Mouse (Mus musculus) neutrophil, adult 5-6 weeks (primary cell): Measurements from ENCODE around the gene RPS10-NUDT3. TPM values are rescaled to one million over a fixed set of nuclear protein-coding genes. Genes with fewer than 3 reads are reported as not detected.

Source experiments
- ATAC-seq: fragments of 151-379, 151-347 bp; 2 replicates; pipeline ENCODE4 v1.8.0; 2017; ENCODE audit warnings: mild to moderate bottlenecking, moderate TSS enrichment; ENCODE audit not compliant: insufficient number of reproducible peaks, poor library complexity, low FRiP score, severe bottlenecking; ENCODE audit errors: extremely low read depth
- total RNA-seq: library from RNA; stranded (forward); fragments of 200-1000 nt; gene quantifications from 2 replicates; pipeline ENCODE4 v1.2.3, GENCODE M21; 2017

RPS10-NUDT3 gene
- total RNA-seq, 1 experiment from 2014 or later, result 39.0 TPM

DNA sequence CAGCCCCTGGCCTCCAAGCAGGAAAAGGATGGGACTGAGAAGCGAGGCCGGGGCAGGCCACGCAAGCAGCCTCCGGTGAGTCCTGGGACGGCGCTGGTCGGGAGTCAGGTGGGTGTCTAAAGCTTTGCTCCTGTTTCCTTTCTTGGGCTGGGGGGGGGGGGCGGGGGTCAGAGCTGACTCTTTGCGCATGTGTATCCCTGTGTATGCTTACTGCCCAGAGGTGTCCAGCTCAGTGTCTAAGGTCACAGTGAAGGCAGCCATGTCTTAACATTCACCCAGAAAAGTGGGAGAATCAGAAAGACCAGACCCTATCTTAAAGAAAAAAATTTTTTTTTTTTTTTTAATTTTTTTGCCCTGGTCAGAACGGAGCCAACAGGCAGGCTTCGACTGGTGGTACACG, 75.4 kb downstream of the RPS10-NUDT3 start:
- no peak for ATAC-seq

DNA sequence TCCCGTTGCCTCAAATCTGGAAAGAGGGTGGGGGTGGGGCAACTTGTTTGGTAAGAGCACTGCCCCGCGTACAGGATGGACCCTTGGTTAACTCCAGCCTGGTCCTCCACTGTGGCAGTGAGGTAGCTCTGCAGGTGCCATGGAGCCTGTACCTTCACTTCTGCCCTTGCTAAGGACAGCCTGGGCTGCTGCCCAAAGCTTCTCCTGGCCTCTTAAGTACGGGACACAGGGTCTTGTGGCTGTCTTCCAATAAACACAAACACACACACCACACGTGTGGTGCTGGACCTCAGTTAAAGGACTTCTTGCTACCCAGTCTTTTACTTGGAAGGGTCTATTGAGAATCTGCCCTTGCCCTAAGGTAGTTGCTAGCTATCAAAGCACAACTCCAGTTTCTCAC, 76.2 kb downstream of the RPS10-NUDT3 start:
- no peak for ATAC-seq

DNA sequence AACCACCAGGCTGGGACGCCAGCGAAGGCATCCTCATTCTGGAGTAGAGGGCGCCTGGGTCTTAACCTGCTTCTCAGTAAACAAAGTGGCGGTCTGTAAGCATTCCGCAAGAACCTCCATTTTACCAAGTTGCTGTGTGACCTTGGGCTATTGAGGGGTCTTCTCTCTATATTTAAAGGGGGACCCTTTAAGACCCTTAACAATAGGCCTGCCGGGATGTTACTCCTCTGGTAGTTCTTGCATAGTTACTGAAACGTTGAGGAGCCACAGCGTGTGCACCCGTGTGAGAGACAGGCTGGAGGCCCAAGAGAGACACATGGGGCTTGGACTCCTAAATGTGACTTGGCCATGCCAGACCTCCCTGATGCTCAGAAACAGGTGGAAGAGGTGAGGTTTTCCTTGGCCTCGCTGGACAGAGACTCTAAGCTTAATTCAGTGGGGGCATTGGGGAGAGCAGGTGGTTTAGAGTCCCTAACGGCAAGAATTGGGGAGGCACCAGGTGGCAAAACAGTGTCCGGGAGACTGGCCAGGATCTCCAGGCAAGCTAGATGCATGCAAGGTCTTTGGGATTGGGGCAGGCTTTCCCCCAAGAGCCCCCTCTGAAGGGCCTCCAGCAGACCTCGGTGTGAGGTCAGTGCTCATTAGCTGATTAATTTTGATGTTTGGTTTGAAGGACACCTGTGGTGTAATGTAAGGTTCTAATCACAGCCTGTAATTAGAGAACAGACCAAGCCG, 76.9 kb downstream of the RPS10-NUDT3 start:
- no peak for ATAC-seq

DNA sequence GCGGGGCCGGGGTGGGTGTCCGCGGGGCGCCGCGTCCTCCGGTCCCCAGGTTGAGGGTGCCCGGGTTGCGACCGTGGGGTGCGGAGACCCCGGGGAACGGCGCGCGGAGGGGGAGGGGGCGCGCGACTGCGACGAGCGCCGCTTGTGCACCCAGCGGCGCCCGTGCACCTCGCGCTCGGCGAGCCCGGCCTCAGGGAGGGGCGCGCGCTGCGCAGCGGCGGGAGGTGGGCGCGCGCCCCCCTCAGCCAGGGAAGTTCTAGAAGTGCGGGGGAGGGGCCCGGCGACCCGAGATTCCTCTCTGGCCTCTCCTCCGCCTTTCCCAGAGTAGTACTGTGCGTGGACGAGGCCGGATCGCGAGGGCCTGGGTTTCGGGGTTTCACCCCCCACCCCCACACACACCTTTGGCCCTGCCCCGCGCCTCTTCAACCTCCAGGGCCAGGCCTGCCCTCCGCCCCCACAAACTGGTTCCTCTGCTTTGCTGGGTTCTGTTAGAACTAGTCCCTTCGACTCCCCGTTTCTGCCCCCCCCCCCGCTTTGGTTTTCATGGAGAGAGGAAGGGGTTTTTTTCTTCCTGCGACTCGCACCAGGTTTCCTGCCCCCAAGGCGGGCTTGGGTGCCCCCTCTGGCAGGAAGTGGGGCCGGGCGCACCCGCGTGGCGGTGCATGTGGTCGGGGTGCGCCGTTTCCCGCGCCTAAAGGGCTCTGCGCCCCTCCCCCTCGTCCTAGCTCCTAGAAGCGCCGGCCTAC, 77.7 kb downstream of the RPS10-NUDT3 start:
- no peak for ATAC-seq

DNA sequence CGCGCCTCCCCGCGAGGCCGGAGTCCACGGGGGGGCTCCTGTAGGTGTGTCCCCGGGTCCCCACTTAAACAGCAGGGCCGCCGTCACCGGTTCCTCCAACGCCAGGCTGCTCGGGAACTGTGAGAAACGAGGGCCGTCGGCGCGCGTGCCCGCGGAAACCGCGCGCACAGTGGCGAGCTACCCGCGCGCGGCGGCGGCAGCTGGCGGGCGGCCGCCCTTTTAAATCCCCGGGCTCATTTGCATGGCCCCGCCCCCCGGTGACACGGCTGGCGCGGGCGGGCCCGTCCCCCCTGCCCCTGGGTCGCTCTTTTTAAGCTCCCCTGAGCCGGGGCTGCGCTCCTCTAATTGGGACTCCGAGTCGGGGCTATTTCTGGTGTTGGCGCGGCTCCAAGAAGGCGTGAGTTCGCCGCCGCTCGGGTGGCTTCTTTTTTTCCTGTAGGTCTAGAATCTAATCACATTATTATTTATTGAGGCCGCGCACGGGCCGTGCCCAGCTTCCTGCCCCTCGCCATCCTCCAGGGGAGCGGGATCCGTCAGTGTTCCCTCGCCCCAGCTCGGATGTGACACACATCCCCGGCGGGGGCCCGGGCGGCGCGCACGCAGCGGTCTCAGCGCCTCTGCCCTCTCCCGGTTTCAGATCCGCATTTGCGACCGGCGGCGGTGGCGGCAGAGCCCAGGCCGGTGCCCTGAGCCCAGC, 78.6 kb downstream of the RPS10-NUDT3 start, which contains the start of gene Hmga1:
Gene Hmga1 (plus strand): TSS at position 183 of the 697 bp plus-strand sequence.
- peak; percentile 30 for ATAC-seq

DNA sequence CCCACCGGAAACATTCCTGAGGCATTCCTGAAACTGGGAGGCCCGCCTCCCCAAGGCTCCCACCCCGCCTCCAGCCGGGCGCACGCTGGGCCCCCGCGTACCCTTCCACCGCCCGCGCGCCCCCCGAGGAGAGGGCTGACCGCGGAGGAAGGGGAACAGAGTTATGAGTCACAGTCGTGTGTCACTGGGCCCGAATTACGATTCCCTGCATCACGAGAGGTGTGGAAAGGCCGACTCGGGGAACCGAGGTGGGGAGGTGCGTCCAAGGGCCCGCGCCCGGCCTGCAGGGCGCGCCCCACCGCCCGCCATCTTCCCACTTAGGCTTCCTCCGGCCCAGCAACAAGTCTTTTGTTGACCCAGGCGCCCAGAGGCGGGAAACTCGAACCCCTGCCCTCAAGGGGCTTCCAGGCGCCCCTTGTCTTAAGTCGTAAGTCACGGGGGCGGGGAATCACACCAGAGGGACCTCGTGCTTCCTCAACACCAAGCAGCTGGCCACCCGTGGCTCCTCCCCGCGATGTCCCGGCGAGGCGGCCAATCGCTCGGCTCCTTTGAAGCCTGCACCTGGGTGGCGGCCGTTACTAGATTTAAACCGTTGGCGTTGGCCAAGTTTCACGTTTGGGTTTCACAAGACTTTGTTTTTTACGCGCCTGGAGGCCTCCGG, 79.4 kb downstream of the RPS10-NUDT3 start:
- ATAC-seq, result peak; percentile 46

DNA sequence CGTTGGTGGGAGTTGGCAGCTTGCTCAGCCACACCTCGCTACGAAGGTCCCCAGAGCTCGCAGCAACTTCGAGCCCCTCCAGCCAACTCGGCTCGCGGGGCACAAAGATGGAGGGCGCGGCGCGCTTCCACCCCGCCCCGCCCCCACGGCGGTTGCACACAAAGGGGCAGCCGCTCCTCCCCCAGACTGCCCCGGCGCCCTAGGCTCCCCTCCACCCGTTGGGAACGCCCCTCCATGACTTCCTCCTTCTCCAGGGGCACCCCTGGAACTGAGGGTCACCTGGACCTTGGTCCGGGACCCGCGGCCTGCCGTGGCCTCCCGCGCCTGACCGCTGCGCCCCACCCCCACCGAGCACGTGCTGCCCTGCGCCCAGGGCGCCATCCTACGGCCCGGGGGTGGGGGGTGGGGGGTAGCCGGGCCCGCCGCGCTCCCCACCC, 79.9 kb downstream of the RPS10-NUDT3 start:
- ATAC-seq, result no peak

DNA sequence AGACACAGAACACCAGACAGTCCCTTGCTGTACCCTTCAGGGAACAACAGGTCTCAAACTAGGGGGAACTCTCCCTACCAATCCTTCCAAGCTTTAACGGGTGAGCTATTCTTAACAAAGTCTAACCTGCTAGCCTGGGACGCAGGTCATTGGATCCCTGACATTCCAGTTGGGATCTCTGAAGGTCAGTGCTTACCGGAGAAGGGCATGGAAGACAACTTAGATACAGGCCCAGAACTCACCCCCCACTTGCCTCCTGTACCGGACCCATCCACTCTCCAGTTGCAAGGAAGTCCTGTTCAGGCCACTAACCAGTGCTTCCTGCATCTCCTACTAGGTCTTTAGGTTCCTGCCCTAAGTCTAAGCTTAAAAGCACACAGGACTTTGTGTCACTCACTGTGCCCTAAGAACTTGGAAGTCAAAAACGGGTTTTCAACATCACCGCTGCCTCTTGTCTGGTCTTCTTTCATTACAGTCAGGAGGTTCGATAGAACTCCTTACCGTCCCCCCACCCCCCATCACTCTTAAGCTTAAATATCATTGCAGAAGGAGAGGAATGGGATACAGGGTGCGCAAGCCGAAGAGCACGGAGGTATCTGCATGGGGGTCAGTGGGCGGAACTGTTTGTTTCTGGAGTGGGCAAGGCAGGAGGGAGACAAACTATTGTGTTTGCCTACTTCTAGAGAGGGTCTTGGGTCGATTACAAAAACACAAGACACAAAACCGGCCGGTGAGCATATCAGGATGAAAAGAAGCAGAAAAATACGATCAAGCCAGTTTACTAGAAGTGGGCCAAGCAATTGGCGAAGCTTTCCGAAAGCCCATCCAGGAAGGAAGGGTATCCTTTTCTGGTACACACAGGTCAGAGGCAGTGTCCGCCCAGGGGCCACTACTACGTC, 80.7 kb downstream of the RPS10-NUDT3 start:
- ATAC-seq, result no peak

DNA sequence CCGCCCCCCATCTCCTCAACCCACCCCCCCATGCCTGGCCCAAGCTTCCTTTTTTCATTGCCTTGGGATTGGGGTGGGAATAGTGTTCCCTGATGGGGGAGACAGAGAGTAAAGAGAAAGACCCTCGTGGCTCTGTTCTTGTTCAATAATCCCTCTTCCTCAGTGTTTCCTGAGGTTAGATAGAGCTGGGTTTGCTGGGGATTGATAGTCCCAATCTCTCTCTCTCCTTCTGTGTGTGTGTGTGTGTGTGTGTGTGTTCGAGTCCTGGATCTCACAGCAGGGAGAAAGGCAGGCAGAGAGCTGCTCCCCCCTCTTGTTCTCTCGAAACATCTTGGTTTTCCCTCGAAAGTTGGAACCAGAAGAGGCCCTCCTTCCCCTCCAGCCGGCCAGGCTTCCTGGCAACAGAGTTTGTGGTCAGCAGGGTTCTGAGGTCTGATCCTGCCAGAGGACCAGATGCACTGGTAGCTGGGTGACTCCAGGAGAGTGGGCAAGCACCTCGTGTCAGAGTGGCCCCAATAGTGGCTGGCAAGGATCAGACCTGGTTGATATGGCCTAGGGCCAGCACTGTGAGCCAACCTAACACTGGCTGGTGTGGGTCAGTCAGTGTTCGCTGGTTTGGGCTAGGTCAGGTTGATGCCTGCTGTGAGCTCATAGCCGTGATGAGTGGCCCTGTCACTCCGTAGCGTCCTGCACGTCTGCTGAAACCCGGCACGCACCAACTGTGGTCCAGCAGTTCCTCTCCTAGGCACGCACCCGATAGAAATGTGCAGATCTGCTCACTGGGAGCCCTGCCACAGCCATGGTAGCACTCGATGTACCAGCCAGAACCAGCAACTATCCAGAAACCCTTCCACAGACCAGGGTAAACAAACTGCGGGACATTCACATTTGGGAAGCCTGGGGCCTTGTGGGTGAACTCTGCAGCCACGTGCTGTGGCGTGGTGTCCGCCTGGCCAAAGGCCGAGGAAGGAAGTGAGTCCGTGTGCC, 82.5 kb downstream of the RPS10-NUDT3 start:
- ATAC-seq, result no peak

DNA sequence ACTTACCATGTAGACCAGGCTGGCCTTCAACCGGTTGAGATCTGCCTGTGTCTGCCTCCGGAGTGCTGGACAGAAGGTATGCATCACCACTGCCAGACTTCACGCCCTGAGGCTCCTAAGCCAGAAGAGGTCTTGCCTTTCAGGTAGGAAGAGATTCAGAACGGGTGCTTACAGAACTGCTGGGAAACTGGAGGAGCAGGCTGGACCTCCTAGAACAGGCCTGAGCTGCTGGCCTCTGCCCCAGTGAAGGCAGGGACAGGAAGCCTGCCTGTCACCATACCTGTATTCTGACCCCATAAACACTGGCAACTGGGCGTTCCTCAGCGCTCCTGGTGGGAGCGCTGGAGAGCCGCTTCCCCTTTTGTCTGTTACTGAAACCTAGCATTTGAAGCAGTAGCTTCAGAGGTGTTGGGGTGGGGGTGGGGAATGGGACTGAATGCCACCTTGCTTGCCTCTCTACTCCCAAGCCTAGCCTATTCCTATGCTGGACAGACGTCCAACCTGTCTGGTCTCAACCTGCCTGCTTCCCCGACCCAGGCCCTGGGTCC, 83.6 kb downstream of the RPS10-NUDT3 start:
- ATAC-seq, result no peak

DNA sequence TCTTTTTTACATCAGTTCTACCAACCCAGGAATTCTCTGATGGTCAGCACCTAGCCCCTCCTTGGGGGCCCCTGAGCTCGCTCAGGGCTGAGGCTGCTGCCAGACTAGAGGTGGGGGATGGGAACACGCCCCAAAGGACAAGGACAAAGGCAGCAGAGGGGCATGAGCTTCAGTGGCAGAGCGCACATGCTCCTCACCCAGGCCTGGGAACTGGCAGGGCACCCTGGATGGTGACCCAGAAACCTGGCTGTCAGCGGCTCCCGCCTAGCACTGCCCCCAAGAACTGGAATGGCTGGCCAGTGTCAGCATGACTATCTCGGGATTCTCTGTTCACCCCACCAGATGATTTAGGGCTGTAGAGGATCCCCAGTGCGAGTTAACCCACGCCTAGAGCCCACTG, 85.8 kb downstream of the RPS10-NUDT3 start:
- no peak for ATAC-seq

DNA sequence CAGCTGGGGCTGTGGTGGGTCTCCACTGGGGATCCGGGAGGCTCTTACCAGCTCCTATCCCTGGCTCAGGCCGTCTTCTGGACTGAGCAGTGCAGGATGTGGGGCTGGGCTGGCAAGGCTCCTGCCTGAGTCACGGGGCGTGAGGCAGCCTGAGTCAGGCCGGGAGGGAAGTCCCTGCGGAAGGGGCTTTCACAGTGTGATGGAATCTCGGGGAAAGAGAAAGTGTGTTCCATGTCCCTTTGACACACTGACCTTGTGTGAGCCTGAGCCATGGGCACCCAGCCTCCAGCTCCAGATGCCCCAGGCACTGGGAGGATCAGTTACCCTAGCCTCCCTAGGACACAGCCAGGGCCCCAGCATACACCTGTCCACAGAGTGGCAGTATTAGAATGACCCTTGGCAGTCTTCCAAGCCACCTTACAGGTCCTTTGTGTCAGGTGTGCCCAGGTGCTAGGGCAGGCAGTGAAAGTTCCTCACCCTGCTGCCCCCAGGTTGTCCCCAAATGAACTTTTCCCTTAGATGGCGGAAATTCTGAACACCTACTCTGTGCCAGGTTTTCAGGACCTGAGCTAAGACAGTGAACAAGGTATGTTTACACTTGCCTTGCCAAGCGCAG, 87.7 kb downstream of the RPS10-NUDT3 start:
- no peak for ATAC-seq

DNA sequence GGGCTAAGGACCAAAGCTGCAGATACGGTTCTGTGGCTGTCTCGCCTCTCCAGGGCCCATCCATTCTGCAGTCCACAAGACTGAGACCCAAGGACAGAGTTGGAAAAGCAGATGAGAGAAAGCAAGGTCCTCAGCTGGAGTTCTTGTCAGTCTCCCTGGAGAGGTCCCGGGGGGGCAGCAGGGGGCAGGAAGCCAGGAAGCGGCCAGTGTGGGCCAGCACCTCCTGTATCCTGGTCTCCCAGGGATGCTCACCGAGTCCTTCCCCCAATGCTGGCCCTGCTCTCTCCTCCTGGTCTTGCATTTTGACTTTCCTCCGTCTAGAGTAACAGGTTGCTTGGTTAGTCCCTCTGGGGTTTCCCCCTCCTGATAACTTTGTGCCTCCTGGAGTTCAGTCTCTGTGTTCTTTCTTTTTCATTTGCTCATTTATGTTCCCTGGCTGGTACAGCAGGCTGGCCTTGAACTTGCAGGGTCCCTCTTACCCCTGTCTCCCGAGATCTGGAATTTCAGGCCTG, 88.4 kb downstream of the RPS10-NUDT3 start:
- no peak for ATAC-seq

DNA sequence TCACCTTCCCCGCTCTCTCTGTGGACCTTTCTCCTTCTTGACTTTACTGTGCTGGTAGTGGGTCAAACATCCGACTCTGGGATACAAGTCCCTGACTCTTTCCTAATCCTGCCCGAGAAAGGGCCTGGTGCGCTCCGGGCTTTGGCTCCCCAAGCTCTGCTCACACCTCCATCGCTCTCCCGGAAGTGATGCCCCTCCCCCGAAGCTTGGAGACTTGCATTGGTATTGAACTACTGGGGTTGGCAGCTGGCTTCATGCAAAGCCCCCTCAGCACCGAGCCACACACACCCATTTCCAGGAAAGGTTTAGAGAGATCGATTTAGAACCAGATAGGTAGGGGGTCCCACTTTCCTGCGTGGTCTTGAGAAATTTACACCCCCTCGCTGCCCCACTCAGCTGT, 89.0 kb downstream of the RPS10-NUDT3 start:
- ATAC-seq, result no peak

DNA sequence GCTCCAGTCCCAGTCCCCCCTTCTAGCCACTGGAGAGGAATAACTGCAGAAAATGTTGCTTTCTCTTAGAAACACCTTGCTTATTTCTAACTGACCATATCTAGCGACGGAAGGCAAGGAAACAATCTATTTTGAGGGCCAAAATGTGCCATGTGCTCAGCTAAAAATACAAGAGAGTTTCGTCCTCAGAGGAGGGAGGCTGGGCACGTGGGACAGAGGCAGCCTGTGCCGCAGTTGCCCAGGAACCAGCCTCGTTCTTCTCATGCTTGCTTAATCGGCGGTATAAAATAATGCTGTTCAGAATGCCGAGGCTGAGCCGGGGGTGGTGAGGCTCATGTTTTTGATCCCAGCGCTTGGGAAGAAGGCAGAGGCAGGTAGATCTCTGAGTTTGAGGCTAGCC, 90.5 kb downstream of the RPS10-NUDT3 start:
- no peak for ATAC-seq

DNA sequence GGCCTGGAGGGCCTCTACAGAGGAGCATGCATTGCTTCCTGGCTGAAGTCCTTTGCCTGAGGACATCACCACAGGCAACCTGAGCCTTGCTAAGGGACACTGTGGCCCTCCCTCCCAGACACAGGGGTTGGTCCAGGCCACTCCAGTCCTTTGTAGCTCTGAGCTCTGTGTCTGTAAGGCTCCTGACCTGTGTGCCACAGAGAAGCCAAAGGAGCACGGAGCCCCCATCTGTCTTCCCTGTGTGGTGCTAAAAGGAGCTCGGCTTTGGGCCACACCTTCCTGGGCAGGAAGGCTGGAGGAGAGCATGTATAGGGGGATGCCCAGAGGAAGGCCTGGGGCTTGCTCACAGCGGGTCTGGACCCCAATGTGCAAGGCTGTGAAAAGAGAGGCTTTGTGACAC, 93.0 kb downstream of the RPS10-NUDT3 start:
- ATAC-seq, result no peak
